ENCODE assay signal across 10 mouse cellular contexts in genomic region chr19:42307019-42307418, GRCm38 (mm10). TPM values are rescaled to one million over a fixed set of nuclear protein-coding genes. Genes with fewer than 3 reads are reported as not detected.
DNase-seq lines count a peak whose midpoint lies in the region; ATAC-seq and TF ChIP-seq lines count a peak whose summit lies in the region.
"Had no signal": no experiment of that assay in that cellular context is flagged by ENCODE, and none has a peak within 500 bp of the region (broad histone marks: within the 10 kb centered on the region; RNA-seq: fewer than 3 reads in every experiment).

No protein-coding gene starts in this region.

- H3K4me1 ChIP-seq in hindbrain, embryonic 12.5 days, result peaks cover 24% of the 10 kb centered on the region
- H3K4me1 ChIP-seq in hindbrain, postnatal 0 days (ENCODE audit: insufficient read depth, low read length), result 0 out of 2 replicates have a peak, but pooled peaks cover 3% of the 10 kb centered on the region
- H3K4me1 ChIP-seq in hindbrain, embryonic 13.5 days (replicated peaks), result peaks cover 30% of the 10 kb centered on the region
- no peaks in the 10 kb centered on the region for H3K4me1 ChIP-seq in stomach, postnatal 0 days (replicated peaks; ENCODE audit: control insufficient read depth, insufficient read depth)
- no peaks in the 10 kb centered on the region for H3K4me1 ChIP-seq in heart, adult 2 months (ENCODE audit: control insufficient read depth, insufficient read depth, low read length)

- no peaks in the 10 kb centered on the region for H3K9me3 ChIP-seq in hindbrain, embryonic 12.5 days (replicated peaks)
- no peaks in the 10 kb centered on the region for H3K9me3 ChIP-seq in hindbrain, postnatal 0 days (ENCODE audit: low read length)
- H3K9me3 ChIP-seq in hindbrain, embryonic 13.5 days, result no peaks in the 10 kb centered on the region
- H3K9me3 ChIP-seq in stomach, postnatal 0 days (ENCODE audit: control insufficient read depth, low read length), result no peaks in the 10 kb centered on the region
- H3K9me3 ChIP-seq: heart, embryonic 13.5 days had no signal

- no peak overlapping the region for H3K4me3 ChIP-seq in hindbrain, embryonic 12.5 days
- no peak overlapping the region for H3K4me3 ChIP-seq in hindbrain, postnatal 0 days (ENCODE audit: low read length)
- H3K4me3 ChIP-seq in hindbrain, embryonic 13.5 days, result no peak overlapping the region
- H3K4me3 ChIP-seq in stomach, postnatal 0 days (ENCODE audit: low read depth, low read length), result no peak overlapping the region
- H3K4me3 ChIP-seq in heart, adult 2 months, result no peak overlapping the region
- H3K4me3 ChIP-seq: heart, embryonic 13.5 days had no signal

- WGBS in hindbrain, embryonic 12.5 days, result 10% methylated on average over 8 of the region's 8 CpGs
- WGBS in hindbrain, postnatal 0 days, result 16% methylated on average over 8 of the region's 8 CpGs
- 13% methylated on average over 8 of the region's 8 CpGs for WGBS in hindbrain, embryonic 13.5 days
- WGBS in stomach, postnatal 0 days, result 5% methylated on average over 8 of the region's 8 CpGs
- WGBS in heart, adult 2 months, result 3% methylated on average over 8 of the region's 8 CpGs

- no peaks in the 10 kb centered on the region for H3K79me2 ChIP-seq in heart, adult 2 months (replicated peaks; ENCODE audit: control insufficient read depth, insufficient read depth, low read length)

- H3K4me2 ChIP-seq in hindbrain, embryonic 12.5 days (replicated peaks), result no peak overlapping the region
- H3K4me2 ChIP-seq in hindbrain, postnatal 0 days (ENCODE audit: low read depth, low read length), result no peak overlapping the region
- H3K4me2 ChIP-seq in hindbrain, embryonic 13.5 days, result no peak overlapping the region
- no peak overlapping the region for H3K4me2 ChIP-seq in stomach, postnatal 0 days (replicated peaks; ENCODE audit: low read depth)
- H3K4me2 ChIP-seq: heart, embryonic 13.5 days had no signal

- no peaks in the 10 kb centered on the region; the same call in 1 of the 2 replicates for H3K27me3 ChIP-seq in hindbrain, embryonic 12.5 days
- no peaks in the 10 kb centered on the region for H3K27me3 ChIP-seq in hindbrain, postnatal 0 days (ENCODE audit: insufficient read depth, low read length)
- 0 out of 2 replicates have a peak, but pooled peaks cover 4% of the 10 kb centered on the region for H3K27me3 ChIP-seq in hindbrain, embryonic 13.5 days
- H3K27me3 ChIP-seq in stomach, postnatal 0 days (ENCODE audit: control insufficient read depth, insufficient read depth, low read length), result no peaks in the 10 kb centered on the region
- H3K27me3 ChIP-seq in heart, adult 2 months (ENCODE audit: control insufficient read depth, insufficient read depth, low read length), result no peaks in the 10 kb centered on the region

- no peaks in the 10 kb centered on the region for H3K36me3 ChIP-seq in hindbrain, embryonic 12.5 days
- no peaks in the 10 kb centered on the region for H3K36me3 ChIP-seq in hindbrain, postnatal 0 days (ENCODE audit: insufficient read depth, low read length)
- no peaks in the 10 kb centered on the region for H3K36me3 ChIP-seq in hindbrain, embryonic 13.5 days
- H3K36me3 ChIP-seq in stomach, postnatal 0 days (ENCODE audit: control insufficient read depth, insufficient read depth, low read length), result no peaks in the 10 kb centered on the region
- no peaks in the 10 kb centered on the region for H3K36me3 ChIP-seq in heart, adult 2 months (ENCODE audit: control insufficient read depth, insufficient read depth, low read length)
- H3K36me3 ChIP-seq: heart, embryonic 13.5 days had no signal

- TF ChIP-seq EP300 in stomach, postnatal 0 days (optimal IDR thresholded peaks at IDR 0.05), result no peak
- TF ChIP-seq EP300 in heart, adult 2 months (IDR thresholded peaks at IDR 0.05; ENCODE audit: insufficient read depth, low read depth, low read length), result no peak

- no peak for TF ChIP-seq CTCF in hindbrain, postnatal 0 days (IDR thresholded peaks at IDR 0.05; ENCODE audit: low read depth)
- no peak for TF ChIP-seq CTCF in stomach, postnatal 0 days (IDR thresholded peaks at IDR 0.05; ENCODE audit: low read depth)
- TF ChIP-seq CTCF in heart, adult 2 months (IDR thresholded peaks at IDR 0.05), result no peak

- DNase-seq in hindbrain, postnatal 0 days (ENCODE audit: low spot score), result no peak
- DNase-seq in thymus, postnatal 14 days, result peak; percentile 11
- DNase-seq in thymus, postnatal 25 days, result no peak
- peak; percentile 47 for DNase-seq in stomach, postnatal 0 days (ENCODE audit: low spot score)
- no peak for DNase-seq in urinary bladder, postnatal 4 days (ENCODE audit: low spot score in 2 of 2)
- no peak for DNase-seq in heart, adult 2 months
- DNase-seq: layer of hippocampus, postnatal 36 days had no signal

- no peak for TF ChIP-seq POLR2A in heart, adult 2 months (IDR thresholded peaks at IDR 0.05; ENCODE audit: insufficient read depth, low read depth, low read length)

- no peak overlapping the region for H3K27ac ChIP-seq in hindbrain, embryonic 12.5 days
- no peak overlapping the region for H3K27ac ChIP-seq in hindbrain, postnatal 0 days
- 0 out of 2 replicates have a peak overlapping the region, but pooled peaks have one; percentile 30 for H3K27ac ChIP-seq in hindbrain, embryonic 13.5 days
- no peak overlapping the region for H3K27ac ChIP-seq in stomach, postnatal 0 days (replicated peaks)
- H3K27ac ChIP-seq in heart, adult 2 months, result no peak overlapping the region
- H3K27ac ChIP-seq: heart, embryonic 13.5 days had no signal

- ATAC-seq in hindbrain, embryonic 12.5 days (ENCODE audit: low FRiP score), result no peak
- no peak for ATAC-seq in hindbrain, postnatal 0 days
- no peak for ATAC-seq in hindbrain, embryonic 13.5 days (ENCODE audit: low FRiP score)
- peak; percentile 35; the same call in 1 of the 2 replicates for ATAC-seq in stomach, postnatal 0 days (ENCODE audit: low FRiP score, low TSS enrichment)

- H3K9ac ChIP-seq in hindbrain, embryonic 12.5 days, result 0 out of 2 replicates have a peak overlapping the region, but pooled peaks have one; percentile 19
- no peak overlapping the region for H3K9ac ChIP-seq in hindbrain, postnatal 0 days (replicated peaks; ENCODE audit: low read length)
- no peak overlapping the region for H3K9ac ChIP-seq in hindbrain, embryonic 13.5 days
- H3K9ac ChIP-seq in stomach, postnatal 0 days (ENCODE audit: low read length), result no peak overlapping the region
- H3K9ac ChIP-seq in heart, adult 2 months (ENCODE audit: low read depth, low read length), result no peak overlapping the region
- H3K9ac ChIP-seq: heart, embryonic 13.5 days had no signal

- intact Hi-C loops in heart, adult 2 months (cut with DNase I), result no loop called here

RNA-seq across cellular contexts. Expression of gene Golga7b, which starts 59.6 kb away (rescaled TPM):
- polyA plus RNA-seq in hindbrain, embryonic 12.5 days (2016; fragmentation: Nextera tagmentation; extraction: Ambion mirVana), result 11.5 and 11.6 TPM in 2 replicates
- total RNA-seq in hindbrain, postnatal 0 days (2014; rRNA removed), result 80.0 and 84.8 TPM in 2 replicates
- polyA plus RNA-seq in hindbrain, postnatal 0 days (2015; fragmentation: Nextera tagmentation; extraction: Ambion mirVana), result 58.7 and 62.4 TPM in 2 replicates
- polyA plus RNA-seq in hindbrain, embryonic 13.5 days (2015; fragmentation: Nextera tagmentation; extraction: Ambion mirVana), result 38.8 and 40.0 TPM in 2 replicates
- polyA plus RNA-seq in stomach, postnatal 0 days (2015; fragmentation: Nextera tagmentation; extraction: Ambion mirVana), result 0.82 and 0.85 TPM in 2 replicates
- under 1 TPM; 0.50 to 0.75 TPM for total RNA-seq in heart, adult 2 months (2021)
- polyA plus RNA-seq in heart, adult 2 months (2012; rRNA removed), result 1.0 and 1.1 TPM in 2 replicates

Comparison
In these comparisons a context has a peak if more than half of its experiments do, and no peak if none do; other contexts are left out.
1. DNase-seq: peak in thymus, postnatal 14 days (single experiment) and stomach, postnatal 0 days (single experiment); none in hindbrain, postnatal 0 days (single experiment), thymus, postnatal 25 days (single experiment), urinary bladder, postnatal 4 days (0 of 2) and heart, adult 2 months (0 of 2).